Mouse (Mus musculus) midbrain, postnatal 0 days (tissue): Measurements from ENCODE around the gene 1700037C18Rik. TPM values are rescaled to one million over a fixed set of nuclear protein-coding genes. Genes with fewer than 3 reads are reported as not detected.
A peak's percentile ranks its signal among the peaks of the same experiment; 100 is the strongest.

Experiments
- ATAC-seq: fragments of 200-750 bp; cut with Nextera tagmentation; 2 replicates; pipeline ENCODE4 v1.8.0; 2017; ENCODE audit warnings: moderate number of reproducible peaks, mild to moderate bottlenecking, moderate TSS enrichment, moderate library complexity; ENCODE audit not compliant: low FRiP score
- DNase-seq: peaks from one replicate; pipeline ENCODE4 v3.0.0-alpha.2; 2015; ENCODE audit warnings: low spot score
- H3K27ac ChIP-seq: fragments of 300-500 bp; sonication (generic); 2 replicates; pipeline ENCODE4 v1.5.1; 2014; ENCODE audit warnings: low read depth, mild to moderate bottlenecking, low read length, mixed read lengths
- H3K27me3 ChIP-seq: fragments of 300-500 bp; sonication (generic); 2 replicates; pipeline ENCODE4 v1.6.1; 2014; ENCODE audit warnings: low read length, control low read depth, mixed read lengths; ENCODE audit not compliant: insufficient read depth
- H3K36me3 ChIP-seq: fragments of 300-500 bp; sonication (generic); 2 replicates; pipeline ENCODE4 v1.6.1; 2014; ENCODE audit warnings: low read length, control low read depth, mixed read lengths; ENCODE audit not compliant: insufficient read depth
- H3K4me1 ChIP-seq: fragments of 300-500 bp; sonication (generic); 2 replicates; pipeline ENCODE4 v1.6.1; 2014; ENCODE audit warnings: mild to moderate bottlenecking, control low read depth, antibody characterized with exemption, low read length, mixed read lengths; ENCODE audit not compliant: insufficient read depth
- H3K4me2 ChIP-seq: fragments of 300-500 bp; sonication (generic); 2 replicates; pipeline ENCODE4 v1.6.1; 2014; ENCODE audit warnings: low read depth, mild to moderate bottlenecking, low read length, mixed read lengths; ENCODE audit not compliant: poor library complexity, severe bottlenecking
- H3K4me3 ChIP-seq: fragments of 300-500 bp; sonication (generic); 2 replicates; pipeline ENCODE4 v1.5.1; 2014; ENCODE audit warnings: low read depth, mild to moderate bottlenecking, low read length, moderate library complexity
- H3K9ac ChIP-seq: fragments of 300-500 bp; sonication (generic); replicated peaks from 2 replicates; pipeline ENCODE4 v1.6.1; 2014; ENCODE audit warnings: mild to moderate bottlenecking, low read length, moderate library complexity, mixed read lengths; ENCODE audit not compliant: poor library complexity, severe bottlenecking
- H3K9me3 ChIP-seq: fragments of 300-500 bp; sonication (generic); 2 replicates; pipeline ENCODE4 v1.6.1; 2016; ENCODE audit warnings: low read length, control low read depth
- CTCF ChIP-seq: IDR thresholded peaks from 2 replicates; pipeline ENCODE4 v1.5.1; 2016; ENCODE audit warnings: antibody characterized with exemption, mild to moderate bottlenecking
- WGBS: fragments of 180-500 bp; shearing (Covaris S2); extraction: QIAGEN DNeasy Blood & Tissue Kit; methylation state at CpG from one replicate; pipeline ENCODE4 v1.1.7; 2014; 5-methylcytosine and 5-hydroxymethylcytosine counted together
- polyA plus RNA-seq: library from polyadenylated mRNA; unstranded; fragments of >200 nt; fragmentation: Nextera tagmentation; extraction: Ambion mirVana; gene quantifications from 2 replicates; pipeline ENCODE4 v1.2.1, GENCODE M21; 2015
- total RNA-seq: library from RNA; depleted of rRNA; stranded (reverse); fragments of >200 nt; gene quantifications from 2 replicates; pipeline ENCODE4 v1.2.3, GENCODE M21; 2014

Gene 1700037C18Rik
- total and polyA plus RNA-seq, 2 experiments from 2014 or later, result 8.9 to 13.4 TPM

DNA sequence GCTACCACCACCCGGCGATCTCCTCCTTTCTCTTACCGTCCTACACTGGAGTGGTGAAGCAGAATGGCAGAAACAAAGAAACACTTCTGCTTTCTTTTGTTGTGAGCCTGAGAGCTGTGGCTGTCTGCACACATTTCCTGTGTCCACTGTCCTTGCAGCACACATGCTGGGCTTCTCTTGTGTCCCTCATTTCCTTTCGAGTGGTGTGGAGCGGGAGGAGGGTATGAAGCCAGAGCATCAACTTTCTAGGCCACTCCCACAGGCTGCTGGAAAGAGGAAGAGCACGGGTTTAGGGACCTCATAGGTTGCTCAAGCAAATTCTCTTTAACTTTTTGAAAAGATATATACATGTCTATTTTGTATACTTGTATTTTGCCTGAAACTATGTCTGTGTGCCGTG is 20.7 kb upstream of the 1700037C18Rik start:
- DNase-seq (no peak), ATAC-seq (no peak)
- WGBS, result 76% methylated on average over 7 of the region's 7 CpGs
- Histone ChIP-seq H3K27ac (no peak overlapping the region), H3K9ac (no peak overlapping the region), H3K4me3 (no peak overlapping the region), H3K27me3 (no peaks in the 10 kb centered on the region), H3K4me2 (no peak overlapping the region), H3K4me1 (no peaks in the 10 kb centered on the region), H3K36me3 (peaks cover 54% of the 10 kb centered on the region), H3K9me3 (no peaks in the 10 kb centered on the region)
- TF ChIP-seq CTCF, result no peak

DNA sequence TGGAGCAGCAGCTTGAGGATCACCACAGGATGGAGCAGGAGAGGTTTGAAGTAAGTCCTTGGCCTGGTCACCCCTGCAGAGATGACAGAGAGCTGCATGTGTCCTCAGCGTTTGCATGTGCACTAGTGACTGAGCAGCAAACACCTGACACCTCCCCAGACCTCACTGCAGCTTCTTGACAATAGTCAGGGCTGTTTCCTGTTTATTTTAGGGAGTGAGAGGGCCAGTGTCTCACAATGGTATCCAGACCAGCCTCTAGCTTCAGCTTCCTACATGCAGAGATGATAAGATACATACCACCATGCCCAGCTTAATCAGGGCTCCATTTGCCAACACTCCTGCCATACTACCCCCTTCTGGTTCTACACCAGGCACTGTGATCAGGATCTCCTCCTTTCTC is 20.1 kb upstream of the 1700037C18Rik start:
- Histone ChIP-seq H3K36me3 (peaks cover 54% of the 10 kb centered on the region), H3K27ac (no peak overlapping the region), H3K4me3 (no peak overlapping the region), H3K9me3 (no peaks in the 10 kb centered on the region), H3K27me3 (no peaks in the 10 kb centered on the region), H3K4me2 (no peak overlapping the region), H3K4me1 (no peaks in the 10 kb centered on the region), H3K9ac (no peak overlapping the region)
- WGBS, result 82% methylated on average over 1 of the region's 1 CpGs
- DNase-seq, result no peak
- ATAC-seq, result no peak
- TF ChIP-seq CTCF, result no peak

DNA sequence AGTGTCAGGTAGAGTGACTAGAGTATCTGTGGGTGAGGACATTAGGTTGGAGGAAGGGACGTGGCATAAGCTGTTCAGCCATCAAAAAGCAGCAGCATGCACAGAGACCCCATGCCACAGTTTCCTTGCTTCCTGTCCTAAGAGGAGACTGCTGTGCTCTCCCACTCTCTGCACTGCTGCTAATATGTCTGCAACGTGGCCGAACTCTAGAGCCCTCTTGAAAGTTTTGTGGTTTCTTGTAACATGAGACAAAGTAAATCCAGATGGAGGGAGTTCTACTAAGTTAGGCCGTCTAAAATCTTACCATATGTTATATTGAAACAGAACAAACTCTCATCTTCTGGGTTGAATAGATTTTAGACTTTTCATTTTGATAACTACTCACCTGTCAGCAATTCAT is 15.5 kb upstream of the 1700037C18Rik start:
- DNase-seq, result no peak
- WGBS, result 89% methylated on average over 4 of the region's 4 CpGs

GRCm38 (mm10) chr16:3923515-3923914 is 15.0 kb upstream of the 1700037C18Rik start:
- DNase-seq (no peak), ATAC-seq (no peak)
- H3K4me3 ChIP-seq, result no peak overlapping the region
- H3K4me1 ChIP-seq, result no peaks in the 10 kb centered on the region
- peaks cover 56% of the 10 kb centered on the region for H3K36me3 ChIP-seq
- H3K9me3 ChIP-seq, result no peaks in the 10 kb centered on the region
- no peaks in the 10 kb centered on the region for H3K27me3 ChIP-seq
- no peak overlapping the region for H3K9ac ChIP-seq
- 92% methylated on average over 3 of the region's 3 CpGs for WGBS
- no peak overlapping the region for H3K27ac ChIP-seq
- TF ChIP-seq CTCF, result no peak
- H3K4me2 ChIP-seq, result no peak overlapping the region

More for the DNA sequence above, 15.5 kb upstream of the 1700037C18Rik start:
- Histone ChIP-seq H3K27ac (no peak overlapping the region), H3K4me3 (no peak overlapping the region), H3K9me3 (no peaks in the 10 kb centered on the region), H3K27me3 (no peaks in the 10 kb centered on the region), H3K36me3 (peaks cover 58% of the 10 kb centered on the region), H3K4me2 (no peak overlapping the region), H3K4me1 (no peaks in the 10 kb centered on the region), H3K9ac (no peak overlapping the region)
- no peak for ATAC-seq
- no peak for TF ChIP-seq CTCF

- Histone ChIP-seq H3K27me3 (no peaks in the 10 kb centered on the region), H3K9ac (no peak overlapping the region), H3K27ac (no peak overlapping the region), H3K36me3 (peaks cover 50% of the 10 kb centered on the region), H3K9me3 (no peaks in the 10 kb centered on the region), H3K4me3 (no peak overlapping the region), H3K4me1 (no peaks in the 10 kb centered on the region), H3K4me2 (no peak overlapping the region)
- 91% methylated on average over 2 of the region's 2 CpGs for WGBS
- ATAC-seq (no peak), DNase-seq (no peak)
- no peak for TF ChIP-seq CTCF
Measured at GRCm38 (mm10) chr16:3920756-3921155, 12.3 kb upstream of the 1700037C18Rik start.

DNA sequence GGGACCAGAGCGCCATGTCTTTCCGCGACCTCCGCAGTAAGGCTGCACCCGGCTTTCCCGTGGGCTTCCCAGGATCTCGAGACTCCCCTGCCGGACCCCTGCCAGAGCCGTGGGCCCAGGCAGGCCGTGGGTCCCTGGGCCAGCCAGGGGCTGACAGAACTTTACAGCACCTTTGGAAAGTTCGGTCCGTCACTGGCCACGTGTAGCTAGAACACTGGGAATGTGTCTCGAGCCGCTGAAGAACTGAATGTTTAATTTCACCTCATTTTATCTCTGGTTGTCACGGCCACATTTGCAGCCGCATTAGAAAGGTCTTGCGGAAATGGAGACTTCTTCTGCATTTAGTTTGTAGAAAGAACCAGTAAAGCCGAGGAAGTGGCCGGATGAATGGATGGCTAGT is 629 bp upstream of the 1700037C18Rik start:
- DNase-seq, result no peak
- H3K9ac ChIP-seq, result peak overlapping the region; percentile 73

More for the DNA sequence above, 629 bp upstream of the 1700037C18Rik start:
- no peak for TF ChIP-seq CTCF
- H3K9me3 ChIP-seq, result no peaks in the 10 kb centered on the region
- H3K4me1 ChIP-seq, result peaks cover 5% of the 10 kb centered on the region; the same call in 1 of the 2 replicates
- 7% methylated on average over 20 of the region's 20 CpGs for WGBS
- H3K4me2 ChIP-seq, result peak overlapping the region; percentile 74
- H3K4me3 ChIP-seq, result peak overlapping the region; percentile 59
- peaks cover 22% of the 10 kb centered on the region for H3K36me3 ChIP-seq
- H3K27me3 ChIP-seq, result no peaks in the 10 kb centered on the region
- ATAC-seq, result no peak; the same call in 1 of the 2 replicates
- H3K27ac ChIP-seq, result peak overlapping the region; percentile 80
